Mouse (Mus musculus): ENCODE data around the gene Mcm3.

Mcm3 gene

DNA sequence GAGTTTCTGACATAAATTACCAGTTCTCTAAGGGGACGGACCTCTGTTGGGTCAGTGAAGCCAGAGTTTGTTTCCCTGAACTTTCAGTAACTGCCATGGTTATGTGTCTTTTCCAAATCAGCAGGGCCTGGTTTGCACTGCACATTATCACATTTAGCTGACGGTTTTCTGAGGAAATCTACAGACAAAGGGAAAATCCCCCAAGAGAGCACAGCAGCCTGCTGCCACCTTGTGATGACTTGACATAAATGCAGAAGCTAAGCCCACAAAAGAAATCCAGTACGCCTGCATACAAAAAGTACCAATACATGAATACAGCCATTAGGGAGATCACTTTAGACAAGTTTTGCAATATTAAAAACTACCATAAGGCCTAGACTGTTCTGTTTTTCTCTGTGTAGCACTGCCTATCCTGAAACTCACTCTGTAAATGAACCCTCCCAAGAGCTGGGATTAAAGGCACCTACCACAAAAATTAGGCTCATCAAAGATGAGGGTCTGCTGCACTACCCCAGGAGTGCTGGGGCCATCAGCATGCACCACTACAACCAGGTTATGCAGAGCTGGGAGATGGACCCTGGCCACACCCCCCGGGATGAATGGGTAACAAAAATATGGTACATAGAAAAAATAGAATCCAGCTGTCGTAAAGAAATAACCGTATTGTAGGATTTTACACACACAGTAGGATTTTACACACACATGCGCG, 18.3 kb downstream of the Mcm3 start:
- 74% methylated on average over 8 of the region's 8 CpGs for WGBS

DNA sequence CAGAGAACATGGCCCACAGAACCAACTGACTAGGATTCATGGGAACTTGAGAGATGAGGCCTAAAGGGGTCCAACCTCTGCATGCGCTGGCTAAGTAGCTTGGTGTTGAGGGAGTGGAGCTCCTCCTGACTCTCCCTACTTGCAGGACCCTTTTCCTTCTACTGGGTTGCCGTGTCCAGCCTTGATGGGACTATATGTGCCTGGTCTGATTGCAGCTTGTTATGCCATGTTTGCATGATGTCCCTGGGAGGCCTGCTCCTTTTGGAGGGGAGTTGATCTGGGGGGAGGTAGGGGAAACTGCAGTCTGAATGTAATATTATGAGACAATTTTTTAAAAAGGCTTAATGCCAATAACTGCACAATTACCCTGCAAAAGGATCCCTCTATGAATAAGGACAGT, 18.8 kb downstream of the Mcm3 start:
- WGBS: 98% methylated on average over 2 of the region's 2 CpGs

- WGBS: 95% methylated on average over 5 of the region's 5 CpGs
These were observed 24.9 kb downstream of the Mcm3 start for GRCm38 (mm10) chr1:20795178-20795577.

- WGBS: 95% methylated on average over 4 of the region's 4 CpGs
These were observed 25.4 kb downstream of the Mcm3 start for GRCm38 (mm10) chr1:20794760-20795159.

DNA sequence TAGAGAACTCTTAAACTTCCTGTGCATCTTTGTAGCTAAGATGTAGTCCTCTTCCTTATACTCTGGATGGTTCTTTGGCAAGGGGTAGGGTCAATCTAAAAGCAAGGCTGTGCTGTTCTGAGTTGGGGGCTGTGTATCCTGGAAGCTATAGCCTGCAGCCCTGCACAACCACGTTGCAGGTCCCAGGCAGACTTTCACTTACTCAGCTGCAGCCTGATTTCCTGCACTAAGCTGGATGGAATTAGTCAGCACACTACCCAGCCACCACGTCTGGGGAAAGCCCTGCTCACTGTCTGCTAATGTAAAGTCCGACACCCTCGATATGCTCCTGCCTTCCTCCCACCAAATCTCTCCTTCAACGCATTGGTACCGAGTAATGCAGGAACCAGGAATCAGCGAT, 28.7 kb downstream of the Mcm3 start:
- 72% methylated on average over 7 of the region's 7 CpGs for WGBS

DNA sequence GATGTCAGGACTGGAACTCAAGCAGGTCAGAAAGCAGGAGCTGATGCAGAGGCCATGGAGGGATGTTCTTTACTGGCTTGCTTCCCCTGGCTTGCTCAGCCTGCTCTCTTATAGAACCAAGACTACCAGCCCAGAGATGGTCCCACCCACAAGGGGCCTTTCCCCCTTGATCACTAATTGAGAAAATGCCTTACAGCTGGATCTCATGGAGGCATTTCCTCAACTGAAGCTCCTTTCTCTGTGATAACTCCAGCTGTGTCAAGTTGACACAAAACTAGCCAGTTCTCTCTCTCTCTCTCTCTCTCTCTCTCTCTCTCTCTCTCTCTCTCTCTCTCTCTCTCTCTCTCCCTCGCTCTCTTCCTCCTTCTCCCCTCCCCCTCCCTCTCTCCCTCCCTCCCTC, 29.6 kb downstream of the Mcm3 start, which contains the start of gene Il17f:
TSS of gene Il17f (minus strand) at position 101 of the 400 bp plus-strand sequence.
- WGBS: no CpG with 5 or more reads among the region's 1 CpGs

DNA sequence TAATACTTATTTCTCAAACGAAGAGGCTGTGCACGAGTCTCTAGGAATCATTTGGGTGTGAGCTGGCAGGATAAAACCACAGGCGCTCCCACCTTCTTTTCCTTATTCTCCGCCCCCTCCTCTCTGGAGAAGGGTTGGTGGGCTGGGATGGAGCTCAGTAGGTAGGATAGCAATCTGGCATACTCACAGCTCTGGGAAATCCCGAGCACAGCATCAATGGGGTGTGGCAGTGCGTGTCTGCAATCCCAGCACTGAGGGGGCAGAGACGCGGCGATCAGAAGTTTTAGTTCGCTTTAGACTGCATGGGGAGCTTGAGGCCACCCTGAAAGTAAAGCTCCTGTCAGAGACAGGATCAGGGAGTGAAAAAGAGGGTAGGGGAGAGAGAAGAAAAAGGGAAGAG, 31.7 kb downstream of the Mcm3 start:
- 33% methylated on average over 10 of the region's 10 CpGs for WGBS

DNA sequence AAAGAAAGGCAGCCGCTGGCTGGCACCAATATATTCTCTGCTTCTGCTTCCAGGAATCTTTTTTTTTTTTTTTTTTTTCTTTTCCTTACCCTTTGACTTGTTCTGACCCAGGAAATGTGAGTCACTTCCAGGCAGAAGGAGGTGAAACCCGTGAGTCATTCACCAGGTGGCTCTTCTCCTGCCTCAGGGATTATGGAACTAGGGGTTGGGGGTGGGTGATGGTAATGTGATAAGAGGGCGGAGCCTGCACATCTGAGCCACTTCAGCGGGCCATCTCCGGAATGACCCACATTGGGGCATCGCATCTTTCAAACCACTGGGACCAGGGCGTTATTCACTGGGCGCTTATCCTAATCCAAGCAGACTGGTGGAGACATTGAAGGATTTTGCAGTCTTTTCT, 33.1 kb downstream of the Mcm3 start:
- 70% methylated on average over 8 of the region's 8 CpGs for WGBS

- WGBS: 77% methylated on average over 2 of the region's 2 CpGs
These were observed 41.7 kb downstream of the Mcm3 start for GRCm38 (mm10) chr1:20778366-20778765.

DNA sequence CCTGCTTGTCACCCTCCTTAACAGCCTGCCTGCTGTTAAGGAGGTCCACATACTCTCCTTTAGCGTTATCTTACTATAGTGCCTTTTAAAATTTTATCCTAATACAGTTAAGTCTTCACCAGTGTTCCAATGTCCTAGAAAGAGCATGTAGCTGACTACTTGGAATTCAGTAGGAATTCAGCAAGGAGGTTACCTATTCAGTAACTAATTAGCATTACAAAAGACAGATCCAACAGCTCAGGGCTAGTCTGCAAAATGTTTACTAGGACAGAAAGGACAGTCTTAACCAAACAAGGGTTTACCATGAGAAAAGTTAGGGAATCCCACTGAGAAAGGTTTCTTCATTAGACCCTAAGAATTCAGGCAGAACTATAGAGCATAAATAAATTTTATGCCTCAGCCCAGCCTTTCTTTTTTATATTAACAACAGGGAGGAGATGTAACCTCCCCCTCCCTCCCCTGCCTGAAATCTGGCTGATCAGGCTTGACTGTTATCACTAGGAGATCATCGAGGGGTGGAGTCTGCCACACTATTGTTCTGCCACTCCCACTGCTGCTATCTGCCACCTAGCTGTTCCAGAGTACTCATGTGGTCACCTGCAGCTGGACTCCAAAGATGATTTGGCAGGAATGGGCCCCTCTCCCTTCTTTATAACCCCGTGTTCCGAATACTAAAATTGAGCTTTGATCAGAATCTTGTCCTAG, 45.9 kb downstream of the Mcm3 start:
- 89% methylated on average over 4 of the region's 4 CpGs for WGBS

DNA sequence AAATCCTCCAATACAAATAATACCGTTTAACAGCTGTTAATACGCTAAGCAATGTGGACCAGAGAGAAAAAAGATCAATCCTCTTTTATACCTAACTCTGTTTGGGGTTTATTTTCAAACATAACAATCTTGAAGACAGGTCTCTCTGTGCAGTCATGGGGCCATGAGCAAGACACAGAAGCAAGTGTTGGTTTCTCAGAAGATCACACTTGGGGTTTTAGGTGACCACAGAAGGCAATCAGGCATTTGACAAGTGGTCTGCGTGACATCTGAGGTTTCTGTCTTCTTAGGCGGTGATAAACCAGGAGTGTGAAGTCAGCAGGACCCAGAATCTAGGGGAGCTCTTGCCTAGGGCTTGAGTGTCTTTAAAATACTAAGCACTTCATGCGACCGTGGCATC, 53.6 kb downstream of the Mcm3 start:
- 89% methylated on average over 6 of the region's 6 CpGs for WGBS

DNA sequence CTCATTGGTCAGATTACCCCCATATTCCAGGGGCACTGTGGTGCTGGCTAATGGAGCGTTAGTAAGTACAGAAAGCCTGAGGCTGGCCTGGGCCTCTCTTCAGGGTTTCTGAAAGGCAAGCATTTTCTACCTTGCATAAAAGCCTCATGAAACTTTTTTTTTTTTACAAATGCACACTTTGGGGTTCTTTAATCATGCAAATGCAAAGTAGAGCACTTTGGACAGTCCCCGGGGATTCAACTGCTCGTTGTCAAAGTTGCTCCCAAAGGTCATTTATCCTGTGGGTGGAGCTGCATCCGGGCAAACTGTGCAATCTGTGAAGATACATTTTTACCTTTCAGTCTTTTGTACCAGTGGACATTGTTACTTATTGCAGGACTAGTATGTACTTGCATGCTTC, 58.7 kb downstream of the Mcm3 start:
- 73% methylated on average over 4 of the region's 4 CpGs for WGBS

DNA sequence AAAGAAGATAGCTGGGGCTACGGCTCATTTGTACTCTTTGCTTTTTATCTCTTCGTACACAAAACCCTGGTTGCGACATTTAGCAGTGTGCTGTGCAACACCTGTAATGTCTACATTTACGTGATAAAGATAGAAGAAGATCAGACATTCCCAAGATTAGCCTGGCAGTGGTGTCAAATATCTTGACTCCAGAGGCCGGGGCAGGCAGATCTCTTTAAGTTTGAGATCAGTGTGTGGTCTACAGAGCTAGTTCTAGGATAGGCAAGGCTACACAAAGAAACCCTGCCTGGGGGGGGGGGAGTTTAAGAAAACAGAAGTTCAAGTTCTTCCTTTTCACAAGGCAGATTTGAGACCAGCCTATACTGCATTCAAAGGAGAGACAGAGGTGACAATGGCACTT, 59.8 kb downstream of the Mcm3 start:
- 88% methylated on average over 5 of the region's 5 CpGs for WGBS

GRCm38 (mm10) chr1:20759799-20760198, 60.3 kb downstream of the Mcm3 start:
- 69% methylated on average over 10 of the region's 10 CpGs for WGBS

DNA sequence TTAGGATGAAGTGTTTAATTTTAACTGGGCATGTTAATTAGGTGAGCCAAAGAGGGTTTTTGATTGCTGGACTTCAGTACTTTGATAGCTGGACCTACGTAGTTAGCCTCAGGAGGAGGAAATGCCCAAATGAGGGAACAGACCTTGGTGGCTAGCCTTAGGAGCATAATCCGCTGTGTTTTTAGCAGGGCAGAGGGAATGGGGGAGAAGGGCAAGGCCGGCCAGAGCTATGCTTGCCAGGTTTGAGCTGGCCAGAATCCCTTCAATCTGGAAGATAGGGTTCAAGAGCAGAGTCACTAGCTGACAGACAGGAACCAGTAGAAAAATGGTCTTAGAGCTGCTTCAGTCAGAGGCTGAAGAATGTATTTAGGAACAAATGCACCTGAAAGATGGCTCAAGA, 62.5 kb downstream of the Mcm3 start:
- WGBS: 91% methylated on average over 3 of the region's 3 CpGs

DNA sequence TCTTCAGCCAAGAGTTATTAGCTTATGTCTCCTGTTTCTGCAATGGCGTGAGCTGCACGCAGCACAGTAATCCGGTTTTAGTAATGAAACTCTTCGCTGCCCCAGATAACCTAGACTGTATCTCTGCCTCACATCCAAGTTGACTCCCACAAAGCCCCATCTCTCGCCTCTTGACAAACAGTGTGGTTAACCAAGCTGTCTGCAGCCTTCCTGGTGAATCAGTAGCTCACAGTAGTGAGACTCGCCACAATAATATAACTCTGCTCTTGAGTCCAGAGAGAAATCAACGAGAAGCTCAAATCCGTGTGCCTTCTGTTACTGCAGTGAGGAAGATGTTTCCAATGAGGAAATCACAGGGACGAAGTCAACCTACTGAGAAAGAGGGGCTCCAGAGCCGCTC, 65.7 kb downstream of the Mcm3 start:
- WGBS: 82% methylated on average over 10 of the region's 10 CpGs
